Mouse (Mus musculus): ENCODE measurements at regions not wholly inside any gene's neighbourhood (a gene's known extent, or its start where the extent isn't known, plus 50 kb on each side); places are given as distances from the start of the nearest gene placed in this dataset.

DNA sequence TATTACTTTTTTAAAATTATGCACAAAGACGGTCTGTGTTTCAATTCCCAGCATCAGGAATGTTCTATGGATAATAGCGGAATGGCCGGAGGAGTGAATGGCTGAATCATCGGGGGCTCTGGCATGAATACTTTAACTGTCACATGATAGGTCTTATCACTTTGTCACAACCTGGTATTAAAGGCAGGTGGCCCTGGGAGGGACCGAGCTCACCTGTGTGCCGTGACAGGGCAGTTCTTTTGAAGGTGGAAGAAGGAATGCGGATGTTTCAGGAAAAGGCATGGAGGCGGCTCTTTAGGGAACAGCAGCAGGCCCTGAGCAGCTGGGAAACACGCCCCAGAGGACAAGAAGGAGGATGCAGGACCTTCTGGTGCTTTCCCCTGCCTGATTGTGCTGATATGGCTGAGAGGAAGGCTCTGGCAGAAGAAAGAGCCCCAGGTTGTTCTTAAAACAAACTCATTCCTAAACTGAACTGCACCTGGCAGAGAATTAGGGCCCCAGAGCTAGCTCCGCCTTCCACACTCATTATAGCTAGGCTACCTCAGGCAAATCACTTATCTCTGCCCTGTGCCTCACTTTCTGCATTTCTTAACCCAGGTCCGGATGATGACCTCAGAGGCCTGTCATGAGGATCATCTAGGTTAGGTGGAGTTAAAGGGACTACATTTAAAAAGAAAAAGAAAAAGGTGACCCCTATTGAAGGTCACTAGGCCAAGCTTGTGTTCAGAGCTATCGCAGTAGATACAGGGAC is 184.8 kb upstream of the Bcor start:
- WGBS = 91% methylated on average over 12 of the region's 12 CpGs
- Histone ChIP-seq H3K9me3 (no peaks in the 10 kb centered on the region), H3K4me1 (no peaks in the 10 kb centered on the region), H3K27me3 (no peaks in the 10 kb centered on the region), H3K4me2 (replicated peaks) (no peak overlapping the region), H3K9ac (replicated peaks) (no peak overlapping the region), H3K36me3 (no peaks in the 10 kb centered on the region), H3K4me3 (no peak overlapping the region), H3K27ac (replicated peaks) (no peak overlapping the region)
- ATAC-seq (replicated peaks) = no peak

DNA sequence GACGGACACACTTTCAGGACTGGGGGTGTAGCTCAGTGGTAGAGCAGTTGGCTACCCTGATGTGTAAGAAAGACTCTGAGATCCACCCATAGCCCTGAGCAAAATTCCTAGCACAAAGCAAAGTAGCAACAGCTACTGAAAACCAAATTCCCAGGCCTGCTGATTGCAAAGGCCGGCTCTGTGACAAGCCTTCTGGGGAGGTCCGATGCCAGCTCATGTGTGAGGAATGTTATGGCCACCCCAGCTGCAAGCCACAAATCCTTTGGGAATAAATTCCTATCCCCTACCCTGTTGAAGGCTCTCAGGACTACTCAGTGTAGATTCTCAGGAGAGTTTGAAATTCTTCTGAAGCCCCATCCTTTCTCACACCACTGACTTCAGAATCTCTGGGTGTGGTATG is 186.7 kb upstream of the Bcor start:
- no peaks in the 10 kb centered on the region for H3K36me3 ChIP-seq
- no peaks in the 10 kb centered on the region for H3K9me3 ChIP-seq
- H3K4me1 ChIP-seq = no peaks in the 10 kb centered on the region
- H3K4me3 ChIP-seq = no peak overlapping the region
- no peak overlapping the region for H3K27ac ChIP-seq (replicated peaks)
- ATAC-seq (replicated peaks) = no peak
- no peak overlapping the region for H3K4me2 ChIP-seq (replicated peaks)
- no peak overlapping the region for H3K9ac ChIP-seq (replicated peaks)
- H3K27me3 ChIP-seq = no peaks in the 10 kb centered on the region
- 92% methylated on average over 3 of the region's 3 CpGs for WGBS

DNA sequence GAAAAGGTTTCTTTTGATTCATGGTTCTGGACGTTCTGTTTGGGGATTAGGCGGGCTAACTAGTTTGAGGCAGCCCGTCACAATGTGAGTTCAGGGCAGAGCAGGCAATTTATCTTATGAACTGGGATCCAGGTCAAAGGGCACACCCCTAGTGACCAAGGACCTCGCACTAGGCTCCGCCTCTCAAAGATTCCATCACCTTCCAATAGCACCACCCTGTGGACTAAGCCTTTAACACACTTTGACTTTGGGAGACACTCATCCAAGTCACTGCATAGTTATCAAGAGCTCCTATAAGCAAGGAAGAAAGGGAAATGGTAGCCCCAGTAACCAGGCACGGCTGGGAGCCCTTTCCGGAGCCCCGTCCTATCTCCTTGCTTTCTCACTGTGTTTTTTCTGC is 188.0 kb upstream of the Bcor start:
- H3K27me3 ChIP-seq = no peaks in the 10 kb centered on the region
- no peak overlapping the region for H3K27ac ChIP-seq (replicated peaks)
- H3K9me3 ChIP-seq = no peaks in the 10 kb centered on the region
- no peak overlapping the region for H3K9ac ChIP-seq (replicated peaks)
- no peaks in the 10 kb centered on the region for H3K4me1 ChIP-seq
- WGBS = 57% methylated on average over 8 of the region's 8 CpGs
- H3K4me3 ChIP-seq = no peak overlapping the region
- ATAC-seq (replicated peaks) = no peak
- H3K36me3 ChIP-seq = no peaks in the 10 kb centered on the region
- no peak overlapping the region for H3K4me2 ChIP-seq (replicated peaks)

DNA sequence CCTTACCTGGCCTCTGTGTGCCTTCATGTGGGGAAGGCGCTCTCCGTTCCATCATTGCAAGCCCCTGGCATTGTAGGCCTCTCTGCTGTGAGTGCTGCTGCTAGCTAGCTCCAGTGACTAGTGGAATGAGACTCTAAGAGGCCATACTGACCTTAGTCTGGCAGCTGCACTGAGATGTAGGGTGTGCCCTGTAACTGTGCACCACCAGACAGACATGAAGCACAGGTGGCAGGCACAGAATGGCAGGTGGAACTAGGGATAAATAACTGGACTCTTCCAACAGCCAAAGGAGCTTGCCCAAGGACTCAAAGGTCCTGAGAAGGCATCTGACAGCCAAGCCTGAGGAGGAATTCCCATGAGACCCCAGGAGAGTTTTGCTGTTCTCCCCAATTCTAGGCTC is 194.7 kb upstream of the Bcor start:
- Histone ChIP-seq H3K27me3 (no peaks in the 10 kb centered on the region), H3K9ac (replicated peaks) (no peak overlapping the region), H3K4me2 (replicated peaks) (no peak overlapping the region), H3K4me1 (no peaks in the 10 kb centered on the region), H3K27ac (replicated peaks) (no peak overlapping the region), H3K9me3 (no peaks in the 10 kb centered on the region), H3K36me3 (no peaks in the 10 kb centered on the region), H3K4me3 (no peak overlapping the region)
- WGBS = 96% methylated on average over 2 of the region's 2 CpGs
- no peak for ATAC-seq (replicated peaks)

DNA sequence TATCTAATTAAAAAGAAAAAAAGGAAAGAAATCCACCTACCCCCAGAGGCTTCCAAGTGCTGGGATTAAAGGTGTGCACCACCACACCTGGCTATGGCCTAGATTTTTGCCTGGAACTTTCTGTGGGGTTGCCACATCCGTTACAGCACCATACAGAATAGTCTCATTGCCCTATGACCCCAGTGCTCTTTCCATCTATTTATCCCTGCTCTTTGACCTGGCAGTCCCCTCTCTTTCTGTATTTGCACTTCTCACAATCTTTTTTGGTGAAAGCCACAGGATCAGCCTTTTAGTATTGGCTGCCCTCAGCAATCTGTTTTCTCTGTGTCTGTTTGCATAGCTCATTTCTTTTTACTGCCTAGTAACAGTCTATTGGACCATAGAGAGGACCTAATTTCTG is 197.9 kb upstream of the Bcor start:
- Histone ChIP-seq H3K36me3 (no peaks in the 10 kb centered on the region), H3K9ac (replicated peaks) (no peak overlapping the region), H3K27ac (replicated peaks) (no peak overlapping the region), H3K4me3 (no peak overlapping the region), H3K4me1 (no peaks in the 10 kb centered on the region), H3K9me3 (no peaks in the 10 kb centered on the region), H3K27me3 (no peaks in the 10 kb centered on the region), H3K4me2 (replicated peaks) (no peak overlapping the region)
- WGBS = 67% methylated on average over 1 of the region's 1 CpGs
- no peak for ATAC-seq (replicated peaks)

DNA sequence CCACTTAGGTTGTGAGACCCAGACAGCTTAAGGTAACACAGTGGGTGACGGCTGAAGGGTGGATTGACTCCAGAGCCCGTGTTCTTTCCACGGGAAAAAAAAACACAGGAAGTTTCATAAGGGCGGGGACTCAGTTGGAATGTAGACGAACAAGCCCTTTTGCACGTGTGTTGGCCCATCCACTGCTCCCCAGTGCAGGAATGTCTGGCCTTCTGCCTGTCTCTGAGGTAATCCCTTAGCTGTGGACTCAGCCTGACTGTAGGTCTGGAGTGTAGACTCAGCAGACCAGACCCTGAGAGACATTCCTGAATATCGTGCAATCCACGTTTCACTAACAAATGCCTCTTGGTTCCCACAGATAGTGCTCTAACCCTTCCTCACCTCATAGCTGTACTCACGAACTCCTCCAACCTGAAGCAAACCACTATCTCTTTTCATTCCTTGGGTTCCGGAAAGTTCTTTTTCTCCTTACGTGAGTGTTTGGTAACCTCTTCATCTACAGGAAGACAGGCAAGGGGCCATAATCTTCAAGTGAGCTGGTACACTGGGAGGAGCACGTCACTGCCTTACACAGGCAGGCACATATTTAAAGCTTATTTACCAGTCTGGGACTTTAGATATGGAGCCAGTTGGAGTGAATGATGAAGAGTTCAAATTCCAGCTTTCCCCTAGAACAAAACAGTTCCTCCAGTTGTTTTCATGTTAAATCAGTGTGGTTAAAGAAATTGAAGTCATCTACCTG is 205.6 kb upstream of the Bcor start:
- WGBS = 84% methylated on average over 12 of the region's 12 CpGs
- Histone ChIP-seq H3K27me3 (no peaks in the 10 kb centered on the region), H3K36me3 (no peaks in the 10 kb centered on the region), H3K4me2 (replicated peaks) (no peak overlapping the region), H3K4me3 (no peak overlapping the region), H3K9ac (replicated peaks) (no peak overlapping the region), H3K4me1 (no peaks in the 10 kb centered on the region), H3K27ac (replicated peaks) (no peak overlapping the region), H3K9me3 (no peaks in the 10 kb centered on the region)
- ATAC-seq (replicated peaks) = no peak

DNA sequence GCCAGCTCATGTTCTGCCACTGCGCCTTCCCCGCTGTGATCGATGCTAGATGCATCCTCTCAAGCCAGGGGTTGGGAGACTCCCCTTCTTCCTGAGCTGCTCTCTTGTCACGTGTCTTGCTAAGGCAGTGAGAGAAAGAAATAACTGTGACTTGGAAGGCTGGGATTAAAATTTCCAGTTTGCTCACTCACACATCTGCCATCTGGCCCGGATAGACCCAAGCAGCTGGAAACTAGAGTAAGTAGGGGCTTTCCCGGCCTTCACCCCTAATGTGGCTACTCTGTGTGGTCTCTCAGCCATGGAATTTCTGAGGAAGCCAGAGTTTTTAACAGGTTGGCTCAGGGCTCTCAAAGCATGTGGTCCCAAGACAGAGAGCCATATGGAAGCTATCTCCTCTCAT is 206.6 kb upstream of the Bcor start:
- no peak overlapping the region for H3K27ac ChIP-seq (replicated peaks)
- no peak overlapping the region for H3K4me3 ChIP-seq
- H3K9ac ChIP-seq (replicated peaks) = no peak overlapping the region
- no peak overlapping the region for H3K4me2 ChIP-seq (replicated peaks)
- no peaks in the 10 kb centered on the region for H3K9me3 ChIP-seq
- H3K4me1 ChIP-seq = no peaks in the 10 kb centered on the region
- H3K27me3 ChIP-seq = no peaks in the 10 kb centered on the region
- no peak for ATAC-seq (replicated peaks)
- no peaks in the 10 kb centered on the region for H3K36me3 ChIP-seq
- 81% methylated on average over 6 of the region's 6 CpGs for WGBS

DNA sequence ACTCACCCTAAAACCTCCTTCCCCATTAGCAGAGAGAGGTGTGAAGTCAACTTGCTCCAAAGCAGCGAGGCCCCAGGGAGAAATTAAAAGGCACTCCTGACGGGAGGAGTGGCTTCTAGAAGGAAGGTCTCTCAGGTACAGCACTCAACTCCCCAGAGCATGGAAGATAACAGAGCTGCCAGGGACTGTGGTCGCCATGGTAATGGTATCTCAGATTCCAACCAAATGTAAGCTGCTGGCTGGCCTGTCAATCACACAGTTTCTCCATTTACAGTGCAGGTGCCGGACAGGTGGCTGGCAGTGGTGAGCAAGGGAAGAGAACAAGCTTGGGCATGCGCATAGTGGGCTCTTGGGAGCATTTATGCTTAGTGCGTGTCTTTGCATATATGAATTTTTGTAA is 213.5 kb upstream of the Bcor start:
- Histone ChIP-seq H3K9ac (replicated peaks) (no peak overlapping the region), H3K9me3 (no peaks in the 10 kb centered on the region), H3K36me3 (no peaks in the 10 kb centered on the region), H3K4me1 (no peaks in the 10 kb centered on the region), H3K4me2 (replicated peaks) (no peak overlapping the region), H3K4me3 (no peak overlapping the region), H3K27ac (replicated peaks) (no peak overlapping the region), H3K27me3 (no peaks in the 10 kb centered on the region)
- 0 out of 2 replicates have a peak, but pooled peaks have one; percentile 29 for ATAC-seq (replicated peaks)
- WGBS = 71% methylated on average over 6 of the region's 6 CpGs

DNA sequence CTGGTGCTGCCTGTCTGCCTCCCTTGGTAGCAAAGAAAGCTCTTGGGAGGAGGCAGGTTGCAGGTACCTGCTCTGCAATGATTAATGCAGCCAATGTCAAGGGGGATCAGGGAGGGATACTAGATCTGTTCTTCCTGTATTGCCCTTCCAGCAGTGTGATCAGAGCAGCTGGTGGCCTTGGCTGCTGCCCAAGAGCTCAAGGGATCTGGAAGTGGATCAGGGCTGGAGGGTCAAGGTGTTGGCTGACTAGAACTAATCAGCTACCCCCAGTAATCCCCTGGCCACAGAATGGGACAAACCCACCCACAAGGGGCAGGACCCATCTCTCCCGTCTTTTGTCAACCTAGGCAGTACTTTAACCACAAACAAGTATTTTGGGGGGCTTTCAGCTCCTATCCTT is 211.8 kb upstream of the Atp6ap2 start:
- no peak for ATAC-seq (replicated peaks)
- Histone ChIP-seq H3K4me1 (no peaks in the 10 kb centered on the region), H3K9ac (replicated peaks) (no peak overlapping the region), H3K27me3 (no peaks in the 10 kb centered on the region), H3K27ac (replicated peaks) (no peak overlapping the region), H3K36me3 (no peaks in the 10 kb centered on the region), H3K9me3 (no peaks in the 10 kb centered on the region), H3K4me3 (no peak overlapping the region), H3K4me2 (replicated peaks) (no peak overlapping the region)
- 58% methylated on average over 1 of the region's 1 CpGs for WGBS

DNA sequence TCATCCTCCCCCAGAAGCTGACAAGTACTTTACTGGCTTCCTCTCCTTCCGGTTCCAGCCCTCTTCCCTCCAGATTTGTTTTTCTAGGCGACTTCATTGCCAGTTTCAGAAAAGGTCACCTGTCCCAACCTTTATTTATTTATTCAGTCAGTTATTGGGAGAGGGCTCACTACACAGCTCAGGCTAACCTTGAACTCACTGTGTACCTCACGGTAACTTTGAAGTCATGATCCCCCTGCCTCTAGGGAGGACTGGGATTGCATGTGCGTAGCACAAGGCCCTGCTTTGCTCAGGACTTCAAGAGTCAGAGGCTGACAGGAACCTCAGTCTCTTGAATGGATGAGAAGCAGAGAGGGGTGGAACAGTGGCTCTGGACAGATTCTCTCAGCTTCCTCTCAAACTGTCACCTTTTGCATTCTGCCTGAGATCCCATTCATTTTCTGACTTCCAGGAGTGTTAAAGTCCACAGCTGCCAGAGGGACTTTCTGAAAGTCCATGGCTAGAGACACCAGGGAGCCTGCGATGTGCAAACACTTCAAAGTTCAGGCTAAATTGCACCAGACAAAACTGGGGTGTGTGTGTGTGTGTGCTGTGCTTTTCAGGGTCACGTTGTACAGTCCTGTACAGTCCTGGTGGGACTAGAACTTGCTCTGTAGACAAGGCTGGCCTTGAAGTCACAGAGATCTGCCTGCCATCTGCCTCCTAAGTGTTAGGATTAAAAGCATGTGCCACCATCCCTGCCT is 211.2 kb upstream of the Atp6ap2 start:
- Histone ChIP-seq H3K9ac (replicated peaks) (no peak overlapping the region), H3K27me3 (no peaks in the 10 kb centered on the region), H3K36me3 (no peaks in the 10 kb centered on the region), H3K9me3 (no peaks in the 10 kb centered on the region), H3K4me3 (no peak overlapping the region), H3K4me1 (no peaks in the 10 kb centered on the region), H3K27ac (replicated peaks) (no peak overlapping the region), H3K4me2 (replicated peaks) (no peak overlapping the region)
- no peak for ATAC-seq (replicated peaks)
- 90% methylated on average over 6 of the region's 6 CpGs for WGBS

DNA sequence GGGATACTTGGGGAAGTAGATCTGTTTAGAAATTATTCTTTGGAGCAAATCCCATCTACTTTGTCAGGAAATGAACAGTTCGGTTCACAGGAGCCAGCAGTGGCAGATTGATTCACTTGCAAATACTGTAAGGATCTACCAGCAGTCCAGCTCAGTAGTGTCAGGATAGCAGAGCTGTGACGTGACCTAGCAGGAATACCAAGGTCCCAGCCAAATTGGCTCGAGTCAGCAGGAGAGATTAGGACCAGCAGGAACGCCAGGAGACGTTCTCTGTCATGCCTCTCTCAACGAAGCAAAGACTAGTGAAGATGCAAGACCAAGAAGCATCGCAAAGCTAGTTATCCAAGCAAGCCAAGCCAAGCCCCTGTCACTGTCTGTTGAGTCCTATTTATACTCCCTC is 210.2 kb upstream of the Atp6ap2 start:
- Histone ChIP-seq H3K36me3 (no peaks in the 10 kb centered on the region), H3K27ac (replicated peaks) (no peak overlapping the region)
- whole genome bisulfite sequencing = 71% methylated on average over 7 of the region's 7 CpGs

DNA sequence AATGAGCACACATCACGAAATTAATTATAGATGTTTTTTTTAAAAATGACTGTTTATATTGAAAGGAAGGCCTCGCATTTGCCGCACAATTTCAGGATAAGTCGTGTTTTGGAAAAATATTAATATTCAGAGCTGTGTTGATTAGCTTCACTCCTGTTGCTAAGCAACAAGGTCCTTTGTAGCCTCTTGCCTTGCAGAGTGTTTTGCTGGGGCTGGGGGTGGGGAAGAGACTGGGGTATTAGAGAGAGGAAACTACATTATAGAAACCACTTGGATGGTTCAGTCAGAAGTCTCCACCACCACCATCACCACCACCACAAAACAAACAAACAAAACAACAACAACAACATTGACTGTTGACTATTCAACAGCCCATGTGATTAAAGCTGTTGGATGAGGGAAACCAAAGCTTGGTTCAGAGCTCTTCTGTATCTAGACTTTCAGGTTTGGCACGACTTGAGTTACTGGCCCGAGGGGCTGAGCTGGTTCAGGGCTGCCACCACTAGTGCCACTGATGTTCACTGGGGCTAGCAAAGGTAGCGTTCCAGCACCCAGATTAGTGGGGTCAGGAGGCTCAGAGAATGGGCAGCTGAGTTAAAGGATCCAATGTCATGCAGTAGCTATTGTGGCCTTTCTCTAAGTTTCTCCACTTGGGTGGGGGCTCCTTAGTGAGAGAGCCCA is 195.3 kb upstream of the Atp6ap2 start:
- Histone ChIP-seq H3K36me3 (no peaks in the 10 kb centered on the region), H3K4me2 (replicated peaks) (no peak overlapping the region), H3K9me3 (no peaks in the 10 kb centered on the region), H3K27me3 (no peaks in the 10 kb centered on the region), H3K4me3 (no peak overlapping the region), H3K27ac (replicated peaks) (peak overlapping the region; percentile 36; the same call in 1 of the 2 replicates), H3K4me1 (no peaks in the 10 kb centered on the region), H3K9ac (replicated peaks) (no peak overlapping the region)
- peak; percentile 79 for ATAC-seq (replicated peaks)
- WGBS = 52% methylated on average over 7 of the region's 7 CpGs

More for the DNA sequence above, 210.2 kb upstream of the Atp6ap2 start:
- ATAC-seq (replicated peaks) = no peak
- Histone ChIP-seq H3K9me3 (no peaks in the 10 kb centered on the region), H3K4me2 (replicated peaks) (no peak overlapping the region), H3K9ac (replicated peaks) (no peak overlapping the region), H3K4me3 (no peak overlapping the region), H3K4me1 (no peaks in the 10 kb centered on the region), H3K27me3 (no peaks in the 10 kb centered on the region)

Data from forebrain, embryonic 15.5 days (tissue).